Mouse (Mus musculus) v-Abl transformed pro-B cells (cell line): ENCODE data around the gene Hrh2.

ENCODE experiments used
- in situ Hi-C, 2 experiments: fragments of 400-800 bp; cut with MboI; formaldehyde crosslinking; loops; one replicate each; pipeline ENCODE4 v1.15.1; 2025; ENCODE audit not compliant: unreplicated experiment in 2 of 2

The Hrh2 gene

GRCm38 (mm10) chr13:54212516-54212915 is 20.6 kb downstream of the Hrh2 start:
- in situ Hi-C loops: no loop called here

- in situ Hi-C loops: no loop called here
These were observed 23.3 kb downstream of the Hrh2 start for GRCm38 (mm10) chr13:54215266-54215665.

GRCm38 (mm10) chr13:54215777-54216316 is 23.9 kb downstream of the Hrh2 start:
- in situ Hi-C loops: no loop called here

GRCm38 (mm10) chr13:54218341-54218740 is 26.4 kb downstream of the Hrh2 start:
- in situ Hi-C loops: no loop called here

DNA sequence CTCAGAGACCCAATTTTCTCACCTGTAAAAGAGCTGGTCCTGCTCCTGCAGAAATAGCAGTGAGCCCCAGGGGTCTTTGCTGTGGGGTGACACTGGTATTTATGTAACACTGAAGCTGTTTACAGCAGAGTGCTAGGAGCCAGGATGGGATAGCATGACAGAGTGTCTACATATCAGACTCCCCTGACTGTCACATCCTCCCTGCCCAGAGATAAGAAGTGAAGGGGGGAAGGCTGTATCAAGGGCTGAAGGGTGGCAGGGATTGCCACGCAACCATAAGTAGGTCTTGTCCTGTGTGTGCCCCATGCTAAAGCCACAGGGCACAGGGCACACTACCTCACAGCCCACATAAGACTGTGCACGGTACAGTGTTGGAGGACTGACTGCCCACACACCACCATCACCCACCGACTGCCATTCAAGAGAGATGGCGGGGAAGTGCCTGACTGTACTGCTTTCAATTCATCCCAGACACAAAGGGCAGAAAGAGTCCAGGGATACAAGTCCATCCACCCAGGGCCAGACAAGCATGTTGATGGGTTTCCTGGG is 29.8 kb downstream of the Hrh2 start:
- in situ Hi-C loops: loop anchor here in 1 of 2 experiments (10.0 kb wide), 1 partner anchor 47 kb away; no protein-coding TSS in a partner anchor

DNA sequence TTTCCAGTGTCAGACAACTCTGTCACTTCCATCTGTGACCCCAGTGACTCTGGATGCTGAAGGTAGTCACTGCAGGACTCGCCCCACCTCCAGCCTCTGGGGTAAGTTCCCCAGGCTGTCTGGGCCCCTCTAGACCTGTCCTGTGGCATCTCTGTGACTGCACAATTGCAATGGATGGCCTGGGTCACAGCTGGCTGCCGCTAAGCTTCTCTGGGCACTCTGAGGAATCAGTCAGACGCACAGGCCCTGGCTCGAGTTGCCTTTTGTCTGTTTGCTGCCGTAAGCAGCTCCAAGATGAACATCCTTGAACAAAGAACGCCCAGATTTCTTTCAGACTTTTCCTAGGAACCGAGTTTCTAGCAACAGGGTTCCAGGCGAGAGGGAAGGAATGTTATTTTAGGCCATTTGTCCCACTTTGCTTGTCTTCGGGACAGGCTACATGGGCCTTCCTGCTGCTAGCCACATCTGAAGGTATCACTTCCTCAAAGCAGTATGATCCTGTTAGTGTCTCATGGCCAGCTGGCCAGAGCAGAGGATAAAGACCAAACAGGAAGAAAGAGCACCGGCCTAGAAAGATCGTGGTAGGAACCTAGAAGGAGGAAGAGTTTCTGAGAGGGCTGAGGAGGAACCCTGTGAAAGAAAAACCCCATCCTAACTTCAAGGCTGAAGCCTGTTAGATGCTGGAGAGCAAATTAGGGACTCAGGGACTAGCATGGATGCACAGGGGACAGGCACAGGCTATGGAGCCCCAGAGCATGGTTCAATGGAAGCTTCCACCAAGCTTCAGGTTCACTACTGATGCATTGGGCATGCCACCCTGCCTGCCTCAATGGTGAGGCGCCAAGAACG is 31.2 kb downstream of the Hrh2 start:
- in situ Hi-C loops: loop anchor here in 1 of 2 experiments (10.0 kb wide), 1 partner anchor 48 kb away; no protein-coding TSS in a partner anchor

DNA sequence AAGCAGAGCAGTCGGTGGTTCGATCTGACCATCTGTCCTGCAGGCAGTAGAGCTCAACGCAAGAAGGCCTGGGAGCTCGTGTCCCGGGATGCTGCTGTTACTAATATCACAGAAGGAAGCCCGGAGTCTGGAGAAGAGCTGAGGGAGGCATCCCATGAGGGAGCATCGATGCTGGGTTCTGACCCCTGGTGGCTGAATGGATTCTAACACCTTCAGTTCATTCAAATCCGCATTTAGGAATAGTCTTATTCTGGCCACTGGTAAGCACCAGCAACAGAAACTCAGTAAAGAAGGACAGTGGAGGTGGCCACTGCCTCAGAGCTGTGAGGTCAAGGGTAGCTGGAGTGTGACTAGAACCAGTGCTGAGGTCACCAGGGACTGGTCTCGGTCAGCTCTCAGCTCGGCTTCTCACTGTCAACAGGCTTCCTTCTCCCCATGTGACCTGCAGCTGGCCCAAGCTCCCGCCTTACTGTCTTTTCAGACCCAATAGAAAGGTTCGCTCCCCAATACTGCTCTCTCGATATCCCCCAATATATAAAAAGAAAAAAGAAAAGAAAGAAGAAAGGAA is 36.1 kb downstream of the Hrh2 start:
- in situ Hi-C loops: loop anchor here in 1 of 2 experiments (10.0 kb wide), 1 partner anchor 53 kb away; no protein-coding TSS in a partner anchor

DNA sequence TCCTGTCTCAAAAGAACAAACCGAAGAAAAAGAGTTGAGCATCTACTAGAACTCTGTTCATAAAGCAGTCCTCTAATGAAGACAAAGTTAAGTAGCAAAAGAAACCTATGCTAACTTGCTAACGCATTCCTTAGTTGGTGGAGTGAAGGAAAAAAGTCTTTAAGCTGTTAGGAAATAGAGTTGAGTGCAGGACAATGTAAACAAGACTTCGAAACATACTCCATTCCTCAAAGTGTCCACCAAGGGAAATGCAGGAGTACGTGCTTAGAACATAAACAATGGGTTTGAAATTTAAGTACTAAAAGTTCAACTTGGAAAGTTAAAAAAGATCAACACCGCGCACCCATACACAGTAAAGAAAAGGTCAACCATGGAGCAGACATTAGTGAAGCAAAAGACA is 38.2 kb downstream of the Hrh2 start:
- in situ Hi-C loops: loop anchor here (10.0 kb wide), 2 partner anchors 55 to 395 kb away; partner anchors contain the start of gene Faf2 (in 1 of the 2)

GRCm38 (mm10) chr13:54231868-54232267 is 39.9 kb downstream of the Hrh2 start:
- in situ Hi-C loops: loop anchor here (10.0 kb wide), 2 partner anchors 57 to 393 kb away; partner anchors contain the start of gene Faf2 (in 1 of the 2)

DNA sequence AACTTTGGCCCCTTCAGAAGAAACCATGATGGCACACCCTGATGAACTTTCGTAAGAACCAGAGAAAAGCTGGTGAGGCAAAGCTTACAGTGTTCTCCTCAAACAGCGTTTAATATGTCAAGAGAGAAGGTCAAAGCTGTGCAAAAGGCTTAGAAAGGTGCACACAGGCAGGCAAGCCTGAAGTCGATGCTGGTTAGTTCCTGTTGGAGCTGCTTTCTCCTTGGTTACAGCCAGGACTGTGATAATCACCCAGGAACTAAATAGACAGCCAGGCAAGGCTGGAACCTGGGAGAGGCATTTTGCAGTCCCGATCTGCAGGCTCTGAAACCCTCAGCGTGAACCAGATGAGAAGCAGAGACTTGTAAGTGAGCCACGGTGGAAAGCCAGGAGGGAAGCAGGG is 45.6 kb downstream of the Hrh2 start:
- in situ Hi-C loops: loop anchor here (10.0 kb wide), 2 partner anchors 63 to 387 kb away; partner anchors contain the start of gene Faf2 (in 1 of the 2)

- in situ Hi-C loops: loop anchor here (10.0 kb wide), 2 partner anchors 64 to 386 kb away; partner anchors contain the start of gene Faf2 (in 1 of the 2)
These were observed 46.8 kb downstream of the Hrh2 start for GRCm38 (mm10) chr13:54238585-54239323.

GRCm38 (mm10) chr13:54242380-54242779 is 50.5 kb downstream of the Hrh2 start:
- in situ Hi-C loops: loop anchor here (5.0 kb wide), 1 partner anchor 130 kb away; no protein-coding TSS in a partner anchor

DNA sequence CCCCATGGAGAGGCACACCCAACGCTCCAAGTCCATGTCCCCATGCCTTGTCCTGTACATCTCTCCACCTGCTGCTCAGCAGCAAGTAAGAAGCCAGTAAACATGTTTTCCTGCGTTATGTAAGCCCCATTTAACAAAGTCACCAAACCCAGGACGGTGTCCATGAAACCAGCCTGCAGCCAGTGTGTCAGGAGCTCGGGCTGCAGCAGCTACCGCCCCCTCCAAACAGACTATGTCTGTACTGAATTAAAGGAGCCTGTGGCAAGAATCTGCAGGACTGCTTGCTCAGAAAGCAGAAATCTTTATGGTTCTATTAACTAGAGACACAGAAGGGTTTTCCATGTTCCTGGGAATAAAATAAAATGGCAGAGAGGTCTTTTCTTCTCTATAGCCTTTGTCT is 53.3 kb downstream of the Hrh2 start:
- in situ Hi-C loops: loop anchor here (5.0 kb wide), 2 partner anchors 202 to 207 kb away; no protein-coding TSS in a partner anchor

DNA sequence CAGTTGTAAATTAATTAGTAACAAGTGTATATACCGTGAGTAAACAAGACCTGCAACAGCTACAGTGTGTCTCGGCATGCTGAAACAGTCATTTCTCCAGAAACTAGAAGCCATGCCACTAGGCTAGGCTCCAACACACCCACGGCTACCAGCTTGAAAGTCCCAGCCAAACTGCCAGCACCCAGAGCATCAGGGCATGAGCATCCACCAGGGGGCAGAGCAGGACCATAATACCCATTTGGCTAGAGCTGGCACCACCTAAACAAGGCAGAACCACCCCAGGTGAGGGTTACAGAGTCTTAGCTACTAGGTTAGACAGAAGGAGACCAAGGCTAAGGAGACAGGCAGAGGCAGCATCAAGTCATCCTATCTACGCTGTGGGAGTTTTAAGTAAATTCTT is 55.6 kb downstream of the Hrh2 start:
- in situ Hi-C loops: loop anchor here (5.0 kb wide), 2 partner anchors 200 to 205 kb away; no protein-coding TSS in a partner anchor

- in situ Hi-C loops: loop anchor here (5.0 kb wide), 2 partner anchors 199 to 204 kb away; no protein-coding TSS in a partner anchor
These were observed 56.6 kb downstream of the Hrh2 start for GRCm38 (mm10) chr13:54248436-54248995.

DNA sequence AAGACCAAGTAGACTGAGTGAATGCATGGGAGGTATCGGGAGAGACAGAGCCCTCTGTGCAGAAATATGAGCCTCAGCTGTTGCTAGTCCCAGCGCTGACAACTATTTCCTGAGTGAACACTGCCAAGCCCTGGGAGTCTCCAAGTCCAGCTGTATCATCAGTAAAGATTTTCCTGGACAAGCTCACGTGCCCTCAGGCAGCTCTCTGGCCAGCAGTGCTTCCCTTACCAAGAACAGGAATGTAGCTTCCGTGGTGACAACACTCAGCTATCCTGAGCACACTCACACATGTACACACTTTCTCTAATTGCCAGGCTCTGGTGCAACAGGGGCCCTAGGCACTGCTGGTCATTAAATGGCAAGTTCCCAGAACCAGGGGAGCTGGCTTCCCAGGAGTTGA is 57.1 kb downstream of the Hrh2 start:
- in situ Hi-C loops: loop anchor here (5.0 kb wide), 2 partner anchors 198 to 203 kb away; no protein-coding TSS in a partner anchor

- in situ Hi-C loops: loop anchor here (5.0 to 10.0 kb wide), 3 partner anchors 52 to 117 kb away; no protein-coding TSS in a partner anchor
These were observed 58.4 kb downstream of the Hrh2 start for GRCm38 (mm10) chr13:54250346-54250745.

DNA sequence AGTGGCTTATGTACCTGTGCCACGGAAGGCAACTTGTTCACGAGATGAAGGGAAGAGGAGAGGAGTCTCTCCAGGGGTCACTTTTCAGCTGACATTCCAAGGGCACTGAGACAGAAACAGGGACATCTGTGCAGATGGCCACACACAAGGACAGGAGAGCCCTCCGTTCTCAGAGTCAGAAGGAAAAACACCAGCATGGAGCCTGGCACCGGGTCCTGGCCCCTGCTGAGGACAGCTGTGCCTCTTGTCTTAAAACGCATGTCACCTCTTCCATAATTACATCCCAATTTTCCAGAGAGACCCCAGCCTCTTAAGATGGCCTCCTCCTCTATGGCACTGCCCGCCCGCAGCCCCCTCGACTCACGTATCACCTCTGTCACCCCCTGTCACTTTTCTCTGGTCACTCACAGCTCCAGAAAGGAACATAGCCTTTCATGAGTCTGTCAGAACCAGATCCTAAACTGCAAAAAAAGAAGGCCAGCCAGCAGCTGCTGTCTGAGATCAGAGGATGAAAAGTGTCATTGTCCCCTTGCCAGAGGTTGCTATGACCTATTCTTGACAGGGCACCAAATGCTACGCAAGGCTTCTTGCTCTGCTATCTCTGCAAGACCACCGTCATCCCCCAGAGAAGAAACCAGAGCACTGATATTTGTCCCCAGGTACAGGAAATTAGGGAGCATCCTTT is 59.8 kb downstream of the Hrh2 start:
- in situ Hi-C loops: loop anchor here (5.0 to 10.0 kb wide), 3 partner anchors 51 to 116 kb away; no protein-coding TSS in a partner anchor
